Mouse (Mus musculus) lung, postnatal 25 days (tissue): ENCODE data around the gene Dscaml1.
A peak's percentile ranks its signal among the peaks of the same experiment; 100 is the strongest.

Experiments
- DNase-seq: peaks from one replicate; pipeline ENCODE4 v3.0.0; 2022; ENCODE audit warnings: low spot score

Dscaml1 gene

DNA sequence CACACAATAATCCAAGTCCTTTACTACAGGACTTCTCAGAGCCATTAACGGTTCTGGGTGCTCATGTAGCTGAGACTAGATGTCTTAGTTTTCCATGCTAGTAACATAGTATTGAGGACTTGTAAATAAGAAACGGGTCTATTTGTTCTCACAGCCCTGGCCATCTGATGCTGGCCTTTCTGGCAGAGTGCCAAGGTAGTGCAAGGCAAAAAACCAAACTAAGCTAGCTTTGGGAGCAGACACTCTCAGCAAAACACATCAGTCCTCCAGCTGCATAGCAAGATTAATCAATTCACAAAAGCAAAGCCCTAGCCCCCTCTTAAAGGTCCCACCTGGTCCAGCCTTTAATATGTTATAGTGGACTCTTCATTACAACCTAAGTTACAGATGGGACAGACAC, 206.6 kb downstream of the Dscaml1 start:
- DNase-seq: no peak

DNA sequence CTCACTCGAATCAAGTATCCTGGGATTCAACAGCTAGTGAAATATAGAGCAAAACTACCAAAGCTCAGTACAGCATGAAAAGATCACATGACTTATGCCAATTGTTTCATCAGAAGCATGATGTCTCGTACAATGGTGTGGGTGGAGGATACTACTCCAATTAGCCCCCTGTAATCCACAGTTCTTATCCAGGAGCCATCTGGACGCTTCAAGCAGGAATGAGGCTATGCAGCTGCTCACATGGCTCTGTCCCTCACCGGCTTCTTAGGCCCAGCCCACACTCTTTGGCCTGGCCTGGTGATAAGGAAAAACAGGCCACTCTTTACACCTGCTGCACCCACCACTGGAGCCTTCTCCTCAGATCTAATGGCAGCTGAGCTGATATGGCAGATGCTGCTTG, 208.6 kb downstream of the Dscaml1 start:
- no peak for DNase-seq

- DNase-seq: no peak
Observed at GRCm38 (mm10) chr9:45637346-45637745, 210.9 kb downstream of the Dscaml1 start.

GRCm38 (mm10) chr9:45638184-45638917, 211.9 kb downstream of the Dscaml1 start:
- no peak for DNase-seq

- no peak for DNase-seq
Observed at GRCm38 (mm10) chr9:45644833-45645388, 218.5 kb downstream of the Dscaml1 start.

- no peak for DNase-seq
Observed at GRCm38 (mm10) chr9:45645526-45645925, 219.1 kb downstream of the Dscaml1 start.

DNA sequence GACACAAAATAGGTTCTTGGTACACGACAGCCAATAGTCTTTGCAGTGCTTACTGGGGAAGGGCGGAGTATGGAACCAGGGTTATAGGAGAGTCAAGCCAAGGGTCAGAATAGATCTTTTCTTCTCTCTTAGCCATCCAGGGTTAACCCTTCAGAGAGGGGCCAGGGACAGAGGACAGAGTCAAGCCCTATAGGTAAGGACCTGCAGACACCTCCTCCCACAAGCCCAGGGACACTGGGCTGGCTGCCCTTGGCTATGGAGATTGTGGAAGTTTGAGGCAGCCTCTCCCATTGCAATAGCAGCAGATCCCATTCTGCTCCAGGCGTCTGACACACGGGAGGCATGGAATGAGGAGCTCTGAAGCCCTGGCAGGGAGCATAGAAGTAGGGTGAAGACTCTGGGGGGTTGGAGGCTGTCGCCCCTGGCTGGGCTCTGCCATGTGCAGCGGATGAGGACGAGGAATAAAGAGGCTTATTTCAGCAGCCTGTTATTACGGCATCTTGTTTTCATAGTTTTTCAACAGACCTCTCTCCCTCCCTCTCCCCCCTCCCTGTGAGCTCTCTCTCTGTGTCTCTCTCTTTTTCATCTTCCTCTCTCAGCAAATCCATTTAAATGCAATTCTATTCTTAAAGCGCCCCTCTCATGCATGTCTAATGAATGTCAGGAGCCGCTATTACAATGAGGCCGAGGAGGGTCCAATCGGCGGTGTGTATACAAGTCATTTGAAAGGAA, 224.8 kb downstream of the Dscaml1 start:
- no peak for DNase-seq

- no peak for DNase-seq
Observed at GRCm38 (mm10) chr9:45651810-45652177, 225.4 kb downstream of the Dscaml1 start.

DNA sequence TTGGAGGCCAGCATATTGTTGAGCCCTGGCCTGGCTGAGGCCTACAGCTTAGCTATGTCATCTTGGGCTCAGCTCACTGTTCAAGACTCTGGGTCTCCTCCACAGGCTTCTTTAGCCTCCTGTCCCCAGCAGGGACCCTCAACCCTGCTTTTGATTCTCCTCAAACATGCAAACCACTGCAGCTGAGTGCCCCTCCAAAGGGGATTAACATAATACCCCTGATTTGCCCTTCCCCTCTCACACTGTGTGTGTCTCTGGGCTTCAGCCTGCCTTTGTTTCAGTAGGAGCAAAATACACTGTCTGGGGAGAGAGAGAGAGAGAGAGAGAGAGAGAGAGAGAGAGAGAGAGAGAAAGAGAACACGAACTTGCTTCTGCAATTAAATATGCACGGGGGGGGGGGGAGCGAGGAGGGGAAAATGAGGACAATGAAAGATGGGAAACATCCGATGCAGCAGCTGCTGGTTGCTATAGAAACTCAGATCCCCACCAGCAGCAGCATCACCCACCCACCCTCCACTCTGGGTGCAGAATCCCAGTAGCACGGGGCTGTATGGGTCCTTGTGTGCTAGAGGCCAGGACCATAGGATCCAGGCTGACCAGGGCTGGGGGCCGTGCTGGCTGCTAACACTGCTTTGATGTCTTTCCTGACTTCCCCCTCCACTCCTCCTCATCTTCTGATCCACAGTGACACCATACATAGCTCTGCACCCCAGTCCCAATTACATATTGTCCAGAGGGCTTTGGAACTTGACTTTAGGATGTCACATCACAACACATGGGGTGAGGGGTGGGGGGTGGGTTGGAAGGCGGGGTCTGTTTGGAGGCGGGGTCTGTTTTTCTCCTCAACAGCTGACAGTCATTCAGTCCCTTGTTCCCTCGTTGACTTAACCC, 231.0 kb downstream of the Dscaml1 start:
- DNase-seq: no peak

GRCm38 (mm10) chr9:45660191-45660590, 233.8 kb downstream of the Dscaml1 start:
- DNase-seq: peak; percentile 10

DNA sequence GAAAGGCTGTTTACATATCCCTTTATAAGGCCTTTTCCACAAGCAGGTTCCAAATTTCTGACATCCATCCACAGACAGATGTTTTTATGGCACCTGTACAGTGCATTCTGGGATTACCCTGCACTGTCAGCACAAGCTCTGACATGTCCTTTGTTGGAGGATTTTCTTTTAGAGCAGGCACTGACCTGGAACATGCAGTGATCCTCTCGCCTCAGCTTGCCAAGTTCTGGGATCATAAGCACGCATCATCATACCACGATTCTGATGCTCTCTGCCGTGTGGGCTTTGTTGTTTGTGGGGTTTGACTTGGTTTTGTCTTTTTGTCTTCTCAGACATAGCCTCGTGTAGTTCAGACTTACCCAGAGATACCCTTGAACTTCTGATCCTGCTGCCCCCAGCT, 236.0 kb downstream of the Dscaml1 start:
- DNase-seq: no peak

GRCm38 (mm10) chr9:45663386-45664315, 237.2 kb downstream of the Dscaml1 start:
- no peak for DNase-seq

DNA sequence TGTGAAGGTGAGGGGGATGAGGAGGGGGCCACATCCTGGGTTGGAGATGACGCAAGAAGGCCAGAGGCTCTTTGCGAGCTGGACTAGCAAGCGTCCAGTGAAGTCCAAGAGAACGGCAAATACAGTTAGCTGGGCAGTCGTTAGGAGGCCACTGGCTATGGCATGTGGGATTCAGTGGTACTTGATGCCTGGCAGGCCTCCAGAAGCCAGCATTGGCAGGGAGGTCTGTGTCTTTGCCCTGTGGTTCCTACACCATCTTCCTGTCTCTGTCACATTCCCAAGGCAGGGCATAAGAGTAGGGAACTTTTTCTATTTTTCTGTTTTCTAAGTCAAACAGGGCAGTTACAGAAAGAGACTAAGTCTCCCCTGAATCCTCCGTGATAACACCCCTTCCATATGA, 237.9 kb downstream of the Dscaml1 start:
- no peak for DNase-seq

DNA sequence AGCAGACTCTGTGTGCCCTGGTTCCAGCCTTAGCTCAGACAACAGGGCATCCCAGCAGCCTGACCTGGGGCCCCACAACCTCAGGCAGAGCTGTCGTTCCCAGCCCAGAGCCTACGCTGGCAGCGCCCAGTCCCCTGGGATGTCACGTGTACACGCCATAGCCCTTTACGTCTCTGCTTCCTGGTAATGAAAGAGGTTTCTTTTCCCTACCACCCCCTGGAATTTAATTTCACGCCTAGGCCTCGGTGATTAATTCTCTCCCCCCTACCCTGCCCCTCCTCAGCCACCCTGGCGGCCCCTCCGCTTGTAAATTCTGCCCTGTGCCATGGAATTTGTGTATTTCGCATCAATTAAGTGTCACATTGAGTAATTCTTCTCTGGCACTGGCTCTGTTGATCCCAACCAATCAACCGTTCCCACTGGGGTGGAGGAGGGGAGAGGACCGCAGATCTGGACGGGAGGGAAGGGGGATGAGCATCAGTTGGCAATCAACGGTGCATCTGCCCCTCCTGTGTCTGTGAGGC, 238.5 kb downstream of the Dscaml1 start:
- DNase-seq: no peak

DNA sequence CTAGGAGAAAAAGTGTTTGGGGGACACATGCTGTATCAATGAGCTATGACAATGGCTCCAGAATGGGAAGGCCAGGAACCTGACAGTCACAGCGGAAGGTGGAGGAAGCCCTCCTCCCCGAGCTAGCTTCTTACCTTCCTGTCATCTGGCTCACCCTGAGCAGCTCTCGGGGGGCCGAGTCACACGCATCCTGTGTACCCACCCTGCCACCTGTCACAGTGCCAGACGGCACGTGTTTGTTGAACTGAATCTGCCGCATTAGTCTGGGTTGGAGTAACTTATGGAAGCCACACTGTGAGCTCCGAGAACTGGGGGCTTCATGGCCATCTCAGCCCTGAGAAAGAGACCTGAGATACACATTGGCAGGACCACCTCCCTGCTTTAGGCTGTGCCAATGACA, 249.5 kb downstream of the Dscaml1 start:
- DNase-seq: no peak

DNA sequence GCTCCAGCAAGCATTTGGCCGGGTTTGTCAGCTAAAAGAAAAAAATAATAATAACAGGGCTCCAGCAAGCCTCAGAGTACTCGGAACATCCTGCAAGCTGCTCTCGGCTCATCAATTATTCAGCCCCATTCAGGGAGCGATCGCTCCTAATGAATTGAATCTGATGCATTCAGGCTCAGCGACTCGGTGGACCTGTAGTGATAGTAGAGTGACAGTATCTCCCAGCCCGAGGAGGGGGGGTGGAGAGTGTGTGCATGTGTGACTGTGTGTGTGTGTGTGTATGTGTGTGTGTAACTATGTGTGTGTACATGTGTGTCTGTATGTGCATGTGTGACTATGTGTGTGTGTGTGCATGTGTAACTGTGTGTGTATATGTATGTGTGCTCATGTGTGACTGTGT, 250.2 kb downstream of the Dscaml1 start:
- DNase-seq: no peak

GRCm38 (mm10) chr9:45677236-45677781, 250.9 kb downstream of the Dscaml1 start:
- peak; percentile 16 for DNase-seq

GRCm38 (mm10) chr9:45677952-45678663, 251.7 kb downstream of the Dscaml1 start:
- DNase-seq: no peak

GRCm38 (mm10) chr9:45678664-45679026, 252.2 kb downstream of the Dscaml1 start:
- no peak for DNase-seq

DNA sequence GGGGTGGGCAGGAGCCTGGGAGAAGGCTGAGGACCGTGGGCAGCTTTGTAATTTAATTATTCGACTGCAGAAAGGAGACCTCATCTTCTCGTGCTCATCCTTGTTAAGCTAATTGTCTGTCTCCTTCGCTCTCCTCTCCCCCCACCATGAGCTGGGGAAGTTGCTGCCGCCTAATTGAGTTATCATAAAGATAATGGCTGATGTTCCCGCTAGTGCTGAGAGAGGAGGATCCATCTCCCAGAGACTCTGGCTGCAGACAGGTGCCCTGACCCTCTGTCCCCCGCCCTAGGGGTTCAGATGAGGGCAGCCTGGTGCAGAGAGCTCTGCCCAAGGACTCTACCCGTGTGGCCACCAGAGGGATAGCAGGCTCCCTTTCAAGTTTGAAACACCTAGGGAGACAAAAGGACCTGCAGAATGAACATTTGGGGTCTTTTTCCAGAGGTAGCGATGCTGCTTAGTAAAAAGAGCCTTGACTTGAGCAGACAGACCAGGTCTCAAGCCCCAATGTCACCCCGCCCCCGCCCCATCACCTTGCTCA, 256.1 kb downstream of the Dscaml1 start:
- no peak for DNase-seq
